Mouse (Mus musculus) cerebral cortex, adult 2 months (tissue): ENCODE measurements around the gene Rnf114.

Experiments used
- WGBS: fragments of 180-500 bp; shearing (Covaris S2); methylation state at CpG from one replicate; pipeline ENCODE4 v1.1.7; 2018; 5-methylcytosine and 5-hydroxymethylcytosine counted together

Rnf114 gene

GRCm38 (mm10) chr2:167565682-167566081 is 73.2 kb downstream of the Rnf114 start:
- 35% methylated on average over 19 of the region's 19 CpGs for WGBS
